Mouse (Mus musculus): ENCODE data around the gene Izumo2.
"Not testable (repeated sequence)": the region's sequence is repeated elsewhere in the genome, so short reads cannot be mapped to it uniquely, and the experiment has no call there.

GRCm38 (mm10) chr7:44750950-44751349, 42.4 kb downstream of the Izumo2 start, which contains the start of gene Zfp473:
- not testable (repeated sequence) for TF ChIP-seq POLR2A (IDR thresholded peaks at IDR 0.05; ENCODE audit: low read depth, low read length); CTCF (conservative IDR thresholded peaks at IDR 0.05; ENCODE audit: insufficient read depth, insufficient read length, low read depth, low read length)
